Mouse (Mus musculus) embryo, embryonic 11.5 days (tissue): ENCODE measurements at regions not wholly inside any gene's neighbourhood (a gene's known extent, or its start where the extent isn't known, plus 50 kb on each side); places are given as distances from the start of the nearest gene placed in this dataset.
"Not testable (repeated sequence)": the region's sequence is repeated elsewhere in the genome, so short reads cannot be mapped to it uniquely, and the experiment has no call there.

Experiments used
- DNase-seq: peaks from one replicate; pipeline ENCODE4 v3.0.0-alpha.2; 2012; ENCODE audit warnings: low read depth, low spot score

DNA sequence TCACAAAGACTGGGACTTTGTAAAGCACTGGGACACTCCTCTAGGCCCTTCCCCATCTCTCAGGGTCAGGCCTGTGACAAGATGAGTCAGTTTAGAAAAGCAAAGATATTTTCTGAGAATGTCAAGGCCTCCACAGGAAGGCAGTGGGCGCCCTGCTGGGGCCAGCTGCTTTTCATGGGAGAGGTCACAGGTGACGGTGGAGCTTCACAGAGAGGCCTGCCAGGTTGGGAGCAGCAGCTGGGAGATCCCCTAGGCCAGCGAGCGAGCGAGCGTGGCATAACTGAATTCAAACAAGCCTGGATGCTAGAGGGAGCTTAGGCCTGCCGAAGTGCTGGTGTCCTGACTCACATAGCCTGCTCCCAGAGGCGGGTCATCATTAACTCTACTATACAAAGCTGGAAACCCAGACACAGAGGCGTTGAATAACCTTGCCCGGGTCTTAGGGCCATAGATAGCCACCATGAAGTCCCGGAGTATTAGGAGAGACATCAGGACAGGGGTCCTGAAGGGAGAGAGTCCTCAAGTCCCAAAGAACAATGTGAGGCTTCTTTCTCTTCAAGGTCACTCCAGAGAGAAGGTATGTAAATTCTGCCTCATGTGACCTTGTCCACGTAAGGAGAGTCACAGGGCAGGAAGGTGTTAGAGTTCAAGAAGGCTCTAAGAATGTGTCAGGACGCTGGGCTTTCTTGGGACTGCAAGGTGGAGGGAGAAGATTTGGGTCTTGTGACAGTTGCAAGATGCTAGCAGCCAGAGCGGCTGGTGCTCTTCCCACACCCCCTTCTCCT is 174.3 kb upstream of the Sulf2 start:
- no peak for DNase-seq

DNA sequence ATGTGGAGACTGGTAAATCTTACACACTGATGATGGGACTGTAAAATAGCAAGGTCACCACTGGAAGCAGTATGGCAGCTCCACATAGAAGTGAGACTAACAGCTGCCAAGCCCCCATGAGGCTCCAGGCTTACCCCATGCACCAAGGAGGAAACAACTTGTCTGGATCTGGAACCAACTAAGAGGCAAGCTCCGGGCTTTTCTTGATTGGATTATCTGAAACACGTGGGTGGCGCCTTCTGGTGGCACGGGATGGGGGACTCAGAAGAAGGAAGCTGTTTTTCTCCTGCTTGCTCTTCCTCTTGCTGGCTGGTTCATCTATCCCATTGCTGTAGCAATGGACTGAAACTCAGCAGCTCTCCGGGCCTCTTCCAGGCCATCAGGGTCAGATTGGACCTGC is 171.5 kb upstream of the Sulf2 start:
- DNase-seq, result no peak

DNA sequence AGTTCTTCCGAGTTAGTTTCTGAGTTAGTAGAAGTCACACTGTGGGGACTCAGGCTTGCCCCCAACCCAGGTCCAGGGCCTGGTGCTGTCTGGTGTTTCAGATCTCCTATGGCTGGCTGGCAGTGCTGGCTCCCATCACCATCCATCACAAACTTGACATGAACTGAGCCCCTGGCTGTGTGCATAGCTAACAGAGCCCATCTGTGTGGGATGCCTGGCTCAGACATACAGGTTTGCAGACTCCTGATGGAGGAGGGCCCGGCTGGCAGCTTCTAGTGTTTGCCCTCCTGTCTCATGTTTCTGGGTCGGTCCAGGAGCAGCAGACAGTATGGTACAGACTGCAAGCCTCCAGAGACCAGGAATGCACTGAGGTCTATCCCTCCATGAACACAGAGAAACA is 169.5 kb upstream of the Sulf2 start:
- DNase-seq, result no peak

DNA sequence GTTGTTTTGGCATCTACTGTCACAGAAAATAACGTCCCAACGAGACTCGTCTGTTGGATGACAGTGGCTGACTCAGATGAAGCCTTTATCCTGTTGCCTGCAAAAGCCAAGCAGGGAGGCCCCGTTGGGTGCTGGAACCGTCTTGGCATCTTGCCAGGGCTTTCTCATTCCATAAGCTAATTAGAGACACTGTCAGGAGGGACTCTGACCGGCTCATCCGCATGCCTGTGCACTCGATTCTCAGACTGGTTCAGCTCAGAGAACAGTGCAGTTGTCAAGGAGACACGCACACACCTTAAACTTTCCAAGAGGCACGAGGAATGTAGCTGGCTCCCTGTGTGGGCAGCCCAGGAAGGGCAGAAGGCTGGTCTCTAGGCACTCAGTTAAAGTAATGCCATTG is 169.0 kb upstream of the Sulf2 start:
- no peak for DNase-seq

- DNase-seq, result no peak
Observed at GRCm38 (mm10) chr2:166322668-166323043, 167.2 kb upstream of the Sulf2 start.

DNA sequence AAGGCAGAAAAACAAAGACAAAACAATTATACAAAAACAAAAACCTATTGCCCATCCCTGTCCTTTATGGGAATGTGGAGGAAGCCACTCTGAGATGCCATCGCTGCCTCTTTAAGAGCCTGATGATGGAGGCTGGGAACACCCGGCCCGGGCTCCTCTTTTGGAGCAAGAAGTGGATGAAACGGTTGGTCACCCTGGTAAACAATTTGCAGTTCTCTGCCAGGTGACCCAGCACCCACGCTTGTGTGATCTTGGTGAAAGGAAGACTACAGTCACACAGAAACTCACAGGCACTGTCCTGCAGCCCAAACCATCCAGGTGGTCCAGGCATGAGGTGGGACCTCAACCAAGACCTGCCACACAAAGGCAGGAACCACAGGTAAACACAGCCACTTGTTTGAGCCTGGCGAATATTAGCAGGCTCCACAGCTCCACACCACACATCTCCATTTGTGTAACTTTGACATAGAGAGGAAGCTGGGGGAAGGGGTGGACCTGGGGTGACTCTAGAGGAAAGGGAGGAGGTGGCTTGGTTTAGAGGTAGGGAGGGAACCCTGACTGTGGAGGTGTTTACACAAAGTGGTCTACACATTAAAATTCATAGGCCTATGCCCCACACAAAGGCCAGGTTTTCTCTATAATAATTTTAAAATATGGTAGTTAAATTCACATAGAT is 166.7 kb upstream of the Sulf2 start:
- DNase-seq, result no peak

DNA sequence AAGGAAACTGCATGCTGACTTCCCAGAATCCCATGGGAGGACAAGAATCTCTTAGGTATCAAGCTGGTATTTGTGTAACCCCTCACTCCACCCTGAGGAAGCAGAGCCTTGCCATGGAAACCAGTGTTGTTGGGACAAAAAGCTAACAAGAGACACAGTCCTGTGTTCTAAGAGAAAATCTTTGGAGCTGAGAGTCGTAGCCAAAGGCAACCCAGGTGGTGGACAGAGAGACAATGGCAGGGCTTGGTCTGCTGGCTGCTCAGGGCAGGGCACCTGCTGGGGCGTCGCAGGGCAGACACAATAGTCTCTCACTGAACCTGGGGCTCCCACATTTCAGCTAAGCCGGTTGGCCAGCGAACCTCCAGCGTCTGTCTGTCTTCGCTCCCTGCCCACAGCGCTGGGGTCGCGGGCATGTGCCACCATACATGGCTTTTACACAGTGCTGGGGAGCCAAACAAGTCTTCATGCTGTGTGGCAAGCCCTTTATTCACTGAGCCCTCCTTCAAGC is 161.0 kb upstream of the Sulf2 start:
- no peak for DNase-seq

- no peak for DNase-seq
Observed at GRCm38 (mm10) chr2:166310438-166310837, 155.0 kb upstream of the Sulf2 start.

DNA sequence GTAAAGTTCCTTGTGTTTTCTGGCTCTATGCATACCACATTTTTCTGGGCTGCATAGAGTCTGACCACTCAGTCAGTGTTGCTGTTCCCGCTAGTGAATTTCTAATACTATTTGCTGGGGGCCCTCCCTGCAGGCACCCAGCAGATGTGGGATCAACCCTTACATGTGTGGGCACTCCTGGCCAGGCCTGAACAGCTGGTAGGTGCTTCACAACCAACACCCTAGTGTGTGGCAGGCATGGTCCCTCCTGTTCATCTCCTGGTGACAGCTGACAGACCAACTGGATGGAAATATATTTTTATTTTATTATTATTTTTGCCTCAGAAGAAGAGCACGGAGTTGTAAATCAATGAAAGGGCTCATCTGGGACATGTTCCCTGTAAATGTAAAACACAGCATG is 154.4 kb upstream of the Sulf2 start:
- DNase-seq, result no peak

DNA sequence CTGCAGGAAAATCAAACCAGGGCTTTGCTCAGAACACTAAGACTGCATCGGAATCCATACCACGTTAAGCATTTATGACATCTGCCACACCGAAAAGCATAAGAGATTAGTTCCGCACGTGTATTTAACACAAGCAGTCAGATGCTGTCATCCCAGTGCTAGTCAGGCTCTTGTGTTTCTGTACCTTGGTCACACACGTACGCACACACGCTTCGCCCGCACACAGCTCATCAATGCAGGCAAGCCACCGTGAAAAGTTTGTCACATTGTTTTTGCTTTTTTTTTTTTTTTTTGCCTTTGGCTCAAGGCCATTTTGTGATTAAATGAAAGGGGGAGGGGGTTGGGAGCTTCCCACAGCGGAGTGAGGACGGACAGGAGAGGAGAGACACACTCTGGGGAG is 152.1 kb upstream of the Sulf2 start:
- DNase-seq, result no peak

DNA sequence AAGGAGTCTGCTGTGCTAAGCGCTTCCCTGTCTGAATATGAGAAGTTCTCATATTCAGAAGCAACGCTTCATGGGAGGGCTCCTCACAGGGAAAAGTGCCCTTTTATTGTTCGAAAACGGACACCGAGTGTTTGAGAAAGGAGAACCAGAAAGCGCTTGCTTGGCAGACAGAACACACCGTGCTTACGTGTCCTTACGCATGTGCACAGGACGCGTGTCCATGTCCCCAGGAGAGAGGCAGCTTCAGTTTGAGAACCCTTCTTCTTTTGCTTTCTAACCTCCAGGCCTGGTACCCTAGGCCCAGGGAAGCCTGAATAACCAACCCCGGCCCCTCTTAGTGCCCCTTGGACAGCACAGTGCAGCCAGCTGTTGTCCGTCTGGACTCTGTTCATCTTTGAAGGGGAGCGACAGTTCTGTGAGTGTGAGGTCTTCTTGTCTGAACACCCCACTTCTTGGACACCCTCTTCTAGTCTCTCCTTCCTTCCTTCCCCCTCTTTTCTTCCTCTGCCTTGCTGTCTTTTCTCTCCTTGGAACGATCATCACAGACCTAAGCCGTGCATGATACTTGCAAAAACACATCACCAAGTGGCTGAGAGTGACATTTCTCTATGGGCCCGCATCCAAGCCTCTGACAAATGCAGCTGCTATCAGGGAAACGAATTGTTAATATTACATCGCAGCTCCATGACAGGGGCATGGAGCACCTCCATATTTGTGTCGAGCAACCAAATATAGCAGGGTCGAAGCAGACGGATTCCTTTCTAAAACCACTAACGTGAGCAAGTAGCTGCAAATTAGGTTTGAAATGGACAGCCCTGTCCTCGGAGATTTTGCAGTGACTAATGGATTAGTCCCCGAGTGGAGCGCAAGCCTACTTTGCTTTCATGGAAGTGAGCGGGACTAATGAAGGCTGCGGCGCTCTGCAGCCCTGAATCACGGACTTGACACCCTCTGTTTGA is 149.9 kb upstream of the Sulf2 start:
- no peak for DNase-seq

GRCm38 (mm10) chr2:166303854-166304253 is 148.4 kb upstream of the Sulf2 start:
- DNase-seq, result no peak

GRCm38 (mm10) chr2:166301161-166301560 is 145.7 kb upstream of the Sulf2 start:
- DNase-seq, result no peak

DNA sequence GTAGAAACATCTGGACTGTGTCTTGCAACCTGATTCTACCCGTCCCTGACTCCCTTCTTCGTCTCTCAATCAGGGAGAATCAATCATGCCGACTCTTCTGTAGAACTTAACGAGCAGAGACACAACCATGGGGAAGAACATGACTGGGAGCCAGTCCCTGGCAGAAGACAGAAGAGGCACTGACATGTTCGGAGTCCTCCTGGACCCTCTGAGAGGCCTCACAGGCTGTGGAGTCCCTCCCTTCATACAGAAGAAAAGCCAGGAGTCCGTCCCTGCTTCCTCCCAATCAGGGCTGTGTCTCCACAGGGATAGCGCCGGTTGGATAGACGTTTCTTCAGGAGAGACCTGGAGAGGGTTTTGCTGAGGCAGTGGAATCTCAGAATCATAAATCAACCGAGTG is 139.2 kb upstream of the Sulf2 start:
- DNase-seq, result no peak

GRCm38 (mm10) chr2:166292987-166293386 is 137.5 kb upstream of the Sulf2 start:
- no peak for DNase-seq

- DNase-seq, result peak; percentile 39
Observed at GRCm38 (mm10) chr2:166291266-166291665, 135.8 kb upstream of the Sulf2 start.

GRCm38 (mm10) chr2:166290826-166291225 is 135.4 kb upstream of the Sulf2 start:
- no peak for DNase-seq

DNA sequence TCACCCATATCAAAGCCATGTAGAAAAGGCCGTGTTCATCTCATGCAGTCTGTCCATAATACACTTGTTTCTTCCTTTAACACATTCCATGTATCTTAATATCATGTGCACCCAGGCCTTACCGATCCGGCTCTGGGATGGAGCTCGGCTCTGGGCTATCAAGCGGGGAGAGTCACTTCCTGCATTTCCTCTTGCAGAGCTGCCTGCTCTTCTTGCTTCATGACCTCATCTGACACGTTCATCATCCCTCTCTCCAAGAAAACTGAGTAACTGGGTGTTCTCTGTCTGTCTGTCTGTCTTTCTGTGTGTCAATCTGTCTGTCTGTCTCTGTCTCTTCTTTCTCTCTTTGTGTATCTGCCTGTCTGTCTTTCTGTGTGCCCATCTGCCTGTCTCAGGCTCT is 133.7 kb upstream of the Sulf2 start:
- DNase-seq, result no peak

- DNase-seq, result not testable (repeated sequence)
Observed at GRCm38 (mm10) chr2:166281137-166281536, 125.7 kb upstream of the Sulf2 start.

GRCm38 (mm10) chr2:166280651-166281127 is 125.2 kb upstream of the Sulf2 start:
- no peak for DNase-seq

- no peak for DNase-seq
Observed at GRCm38 (mm10) chr2:166279676-166280075, 124.2 kb upstream of the Sulf2 start.

DNA sequence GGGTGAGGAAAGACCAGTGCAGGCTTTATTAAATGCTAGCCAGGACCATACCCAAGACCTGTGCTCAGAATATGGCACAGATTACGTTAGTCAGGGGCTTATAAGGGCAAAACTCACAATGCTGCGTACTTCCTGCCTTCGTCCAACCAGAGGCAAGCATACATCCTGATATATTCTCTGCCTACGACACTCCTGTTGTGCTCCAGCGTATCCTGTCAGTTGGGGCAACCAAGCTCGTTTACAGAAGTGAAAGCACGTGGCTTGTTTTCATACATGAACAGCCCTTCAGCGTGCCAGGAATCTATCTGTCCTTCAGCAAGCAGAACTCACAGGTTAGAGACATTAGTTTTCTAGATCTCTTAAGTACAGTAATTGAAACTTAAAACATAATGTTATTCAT is 119.9 kb upstream of the Sulf2 start:
- DNase-seq, result no peak
